Mouse (Mus musculus) kidney, adult 2 months (tissue): ENCODE results near the gene Rps6kc1. TPM values are rescaled to one million over a fixed set of nuclear protein-coding genes. Genes with fewer than 3 reads are reported as not detected.

Source experiments
- DNase-seq: peaks from one replicate; pipeline ENCODE4 v3.0.0; 2021
- H3K27ac ChIP-seq: fragments of 200-500 bp; 2 replicates; pipeline ENCODE4 v1.5.1; 2012; ENCODE audit warnings: low read depth, low read length, control low read depth, inconsistent platforms; ENCODE audit not compliant: insufficient read depth
- H3K27me3 ChIP-seq: fragments of 200-500 bp; replicated peaks from 2 replicates; pipeline ENCODE4 v1.6.1; 2012; ENCODE audit warnings: mild to moderate bottlenecking, moderate library complexity, low read length, inconsistent platforms; ENCODE audit not compliant: control insufficient read depth, insufficient read depth
- H3K36me3 ChIP-seq: fragments of 200-500 bp; 2 replicates; pipeline ENCODE4 v1.6.1; 2012; ENCODE audit warnings: mild to moderate bottlenecking, moderate library complexity, low read length, inconsistent platforms; ENCODE audit not compliant: control insufficient read depth, insufficient read depth
- H3K4me1 ChIP-seq: fragments of 200-500 bp; 2 replicates; pipeline ENCODE4 v1.6.1; 2011; ENCODE audit warnings: low read length; ENCODE audit not compliant: control insufficient read depth, insufficient read depth
- H3K4me3 ChIP-seq: fragments of 200-500 bp; 2 replicates; pipeline ENCODE4 v1.5.1; 2011; ENCODE audit warnings: mild to moderate bottlenecking, low read depth, low read length, control low read depth; ENCODE audit not compliant: insufficient read depth
- CTCF ChIP-seq: fragments of 200-500 bp; conservative IDR thresholded peaks from 2 replicates; pipeline ENCODE4 v1.5.1; 2011; ENCODE audit warnings: low read depth, mild to moderate bottlenecking, control low read depth, low read length, moderate library complexity, mixed read lengths; ENCODE audit not compliant: insufficient read depth, insufficient read length
- POLR2A ChIP-seq: fragments of 200-500 bp; IDR thresholded peaks from one replicate; pipeline ENCODE4 v1.6.1; 2011; ENCODE audit warnings: low read depth, low read length, control low read depth
- WGBS: fragments of 180-500 bp; shearing (Covaris S2); methylation state at CpG from one replicate; pipeline ENCODE4 v1.1.7; 2018; 5-methylcytosine and 5-hydroxymethylcytosine counted together
- polyA plus RNA-seq: library from polyadenylated mRNA; depleted of rRNA; stranded (reverse); fragments of >200 nt; gene quantifications from 2 replicates; pipeline ENCODE4 v1.2.3, GENCODE M21; 2012

The Rps6kc1 gene
- polyA plus RNA-seq, 1 experiment: 8.3 TPM

GRCm38 (mm10) chr1:190854465-190854864 lies 57.1 kb downstream of the Rps6kc1 start:
- Histone ChIP-seq H3K27me3 (no peaks in the 10 kb centered on the region), H3K4me3 (no peak overlapping the region), H3K36me3 (no peaks in the 10 kb centered on the region), H3K4me1 (no peaks in the 10 kb centered on the region), H3K27ac (no peak overlapping the region)
- DNase-seq: no peak
- WGBS: 65% methylated on average over 3 of the region's 3 CpGs
- TF ChIP-seq CTCF (no peak), POLR2A (no peak)

GRCm38 (mm10) chr1:190849162-190849865 lies 62.3 kb downstream of the Rps6kc1 start:
- TF ChIP-seq POLR2A: no peak
- no peak for TF ChIP-seq CTCF
- H3K4me3 ChIP-seq: no peak overlapping the region
- 64% methylated on average over 11 of the region's 11 CpGs for WGBS
- no peaks in the 10 kb centered on the region for H3K4me1 ChIP-seq
- H3K27me3 ChIP-seq: no peaks in the 10 kb centered on the region
- DNase-seq: peak; percentile 46
- H3K27ac ChIP-seq: no peak overlapping the region
- no peaks in the 10 kb centered on the region for H3K36me3 ChIP-seq

GRCm38 (mm10) chr1:190848676-190849075 lies 62.9 kb downstream of the Rps6kc1 start:
- TF ChIP-seq POLR2A: no peak
- TF ChIP-seq CTCF: no peak
- Histone ChIP-seq H3K27me3 (no peaks in the 10 kb centered on the region), H3K4me3 (no peak overlapping the region), H3K36me3 (no peaks in the 10 kb centered on the region), H3K4me1 (no peaks in the 10 kb centered on the region), H3K27ac (no peak overlapping the region)
- no peak for DNase-seq
- 70% methylated on average over 3 of the region's 3 CpGs for WGBS

GRCm38 (mm10) chr1:190846956-190847355 lies 64.6 kb downstream of the Rps6kc1 start:
- Histone ChIP-seq H3K36me3 (no peaks in the 10 kb centered on the region), H3K4me1 (no peaks in the 10 kb centered on the region), H3K27ac (no peak overlapping the region), H3K4me3 (no peak overlapping the region), H3K27me3 (no peaks in the 10 kb centered on the region)
- no peak for DNase-seq
- 78% methylated on average over 3 of the region's 3 CpGs for WGBS
- TF ChIP-seq CTCF (no peak), POLR2A (no peak)

- 91% methylated on average over 11 of the region's 11 CpGs for WGBS
- Histone ChIP-seq H3K4me1 (no peaks in the 10 kb centered on the region), H3K4me3 (no peak overlapping the region), H3K27me3 (no peaks in the 10 kb centered on the region), H3K27ac (no peak overlapping the region), H3K36me3 (no peaks in the 10 kb centered on the region)
- no peak for TF ChIP-seq POLR2A
- TF ChIP-seq CTCF: no peak
- peak; percentile 37 for DNase-seq
These were observed 65.4 kb downstream of the Rps6kc1 start for GRCm38 (mm10) chr1:190846074-190846730.

GRCm38 (mm10) chr1:190845419-190845818 lies 66.2 kb downstream of the Rps6kc1 start:
- no peak overlapping the region for H3K4me3 ChIP-seq
- DNase-seq: no peak
- 74% methylated on average over 4 of the region's 4 CpGs for WGBS
- TF ChIP-seq POLR2A: no peak
- TF ChIP-seq CTCF: no peak
- no peaks in the 10 kb centered on the region for H3K36me3 ChIP-seq
- no peak overlapping the region for H3K27ac ChIP-seq
- H3K27me3 ChIP-seq: no peaks in the 10 kb centered on the region
- no peaks in the 10 kb centered on the region for H3K4me1 ChIP-seq

GRCm38 (mm10) chr1:190844356-190844755 lies 67.2 kb downstream of the Rps6kc1 start:
- no peaks in the 10 kb centered on the region for H3K4me1 ChIP-seq
- H3K27ac ChIP-seq: no peak overlapping the region
- TF ChIP-seq POLR2A: no peak
- no peaks in the 10 kb centered on the region for H3K27me3 ChIP-seq
- H3K36me3 ChIP-seq: no peaks in the 10 kb centered on the region
- H3K4me3 ChIP-seq: no peak overlapping the region
- WGBS: 75% methylated on average over 11 of the region's 11 CpGs
- DNase-seq: no peak
